Mouse (Mus musculus) left cerebral cortex, postnatal 10 days (tissue): ENCODE results near the gene Mgea5. TPM values are rescaled to one million over a fixed set of nuclear protein-coding genes. Genes with fewer than 3 reads are reported as not detected.

Source experiments
- total RNA-seq, 2 experiments: library from RNA; stranded (reverse); gene quantifications; 2 replicates each; pipeline ENCODE4 v1.2.3; 2021

Gene Mgea5
- total RNA-seq, 2 experiments from 2014 or later = 146 to 152 TPM

Other genes starting within 250 kb of the Mgea5 start
- 1 to 10 TPM; 5.4 to 5.8 TPM for gene Poll, start 223.3 kb downstream of the Mgea5 start, total RNA-seq
- 10 to 100 TPM; 55.4 to 58.4 TPM for gene Gm17018, start 223.2 kb downstream of the Mgea5 start, total RNA-seq
- gene Fbxw4, start 123.5 kb downstream of the Mgea5 start, total RNA-seq = 10 to 100 TPM; 28.7 to 33.3 TPM
- not detected for gene Fgf8, start 40.9 kb downstream of the Mgea5 start, total RNA-seq
- 10 to 100 TPM in 1 of 2 experiments, 1 to 10 TPM in 1; 9.7 to 11.1 TPM for gene Npm3, start 34.2 kb downstream of the Mgea5 start, total RNA-seq
- 100 to 1,000 TPM; 114 to 127 TPM for gene Kcnip2, start 32.2 kb upstream of the Mgea5 start, total RNA-seq
- gene Armh3, start 214.7 kb upstream of the Mgea5 start, total RNA-seq = 10 to 100 TPM; 22.9 to 24.6 TPM
- gene Hps6, start 219.7 kb upstream of the Mgea5 start, total RNA-seq = 1 to 10 TPM; 3.3 to 4.7 TPM